Mouse (Mus musculus) liver, adult (tissue): ENCODE data around the gene Zdhhc11.

ENCODE experiments used
- GATA4 ChIP-seq: IDR thresholded peaks from 2 replicates; pipeline ENCODE4 v1.6.1; 2014; ENCODE audit warnings: mild to moderate bottlenecking, low read length; ENCODE audit not compliant: insufficient replicate concordance

The Zdhhc11 gene

DNA sequence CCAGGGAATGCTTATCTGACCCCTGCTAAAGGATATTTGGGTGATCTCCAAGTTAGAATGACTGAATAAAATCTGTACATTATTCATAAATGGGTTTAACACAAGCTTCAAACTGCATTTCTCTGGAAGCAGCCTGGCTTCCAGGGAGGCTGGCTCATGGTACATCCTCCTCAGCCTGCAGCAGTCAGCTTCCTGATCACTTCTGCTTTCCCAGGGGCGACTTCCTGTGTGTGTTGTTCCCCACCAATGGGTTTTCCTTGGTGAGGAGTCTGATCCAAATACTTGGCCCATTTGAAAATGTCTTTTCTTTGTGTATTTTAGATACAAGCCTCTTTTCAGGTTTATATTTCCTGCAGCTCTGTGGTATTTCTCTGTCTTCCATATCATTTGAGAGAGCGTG lies 65.4 kb downstream of the Zdhhc11 start:
- no peak for TF ChIP-seq GATA4

DNA sequence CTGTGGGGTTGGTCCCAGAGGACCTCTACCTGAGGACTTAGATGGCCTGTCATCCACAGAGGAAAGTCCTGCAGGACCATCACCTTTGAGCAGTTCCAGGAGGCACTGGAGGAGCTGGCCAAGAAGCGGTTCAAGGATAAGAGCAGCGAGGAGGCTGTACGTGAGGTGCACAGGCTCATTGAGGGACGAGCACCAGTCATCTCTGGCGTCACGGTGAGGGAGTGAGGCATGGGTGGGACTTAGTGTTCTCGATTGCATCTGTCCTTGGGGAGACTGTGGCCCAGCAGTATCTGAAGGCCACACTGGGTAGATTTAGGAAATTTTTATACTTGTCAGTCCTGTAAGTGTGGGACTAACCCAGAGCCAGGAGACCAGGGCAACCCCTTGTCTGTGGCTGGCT lies 67.0 kb downstream of the Zdhhc11 start:
- no peak for TF ChIP-seq GATA4

DNA sequence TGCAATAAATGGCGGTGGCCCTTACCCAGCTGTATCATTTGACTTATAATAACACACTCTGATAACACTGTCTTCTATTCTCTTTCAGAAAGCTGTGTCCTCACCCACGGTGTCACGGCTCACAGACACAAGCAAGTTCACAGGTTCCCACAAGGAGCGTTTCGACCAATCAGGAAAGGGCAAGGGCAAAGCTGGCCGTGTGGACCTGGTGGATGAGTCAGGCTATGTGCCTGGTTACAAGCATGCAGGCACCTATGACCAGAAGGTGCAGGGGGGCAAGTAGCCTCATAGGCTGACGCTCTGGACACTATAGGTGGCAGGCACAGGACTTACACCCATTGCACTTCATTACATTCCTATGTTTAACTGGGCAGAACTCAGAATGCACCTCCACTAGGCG lies 67.5 kb downstream of the Zdhhc11 start:
- TF ChIP-seq GATA4, result no peak

DNA sequence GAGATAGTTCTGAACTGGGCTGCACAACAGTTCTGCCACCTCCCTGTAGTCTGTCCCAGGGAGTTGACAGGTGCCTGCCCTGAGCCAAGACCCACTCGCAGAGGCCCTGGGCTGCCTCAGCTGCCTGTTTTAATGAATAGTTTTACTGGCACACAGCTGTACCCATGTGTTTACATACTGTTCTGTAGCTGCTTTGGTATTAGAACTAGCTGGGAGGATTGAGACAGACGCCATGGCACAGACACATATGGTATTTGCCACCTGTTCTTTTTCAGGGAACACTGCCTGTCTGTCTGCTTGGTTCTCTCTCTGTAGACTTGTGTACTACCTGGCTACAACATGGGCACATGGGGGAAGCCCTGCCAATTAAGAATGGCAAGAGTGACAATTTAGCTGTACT lies 71.1 kb downstream of the Zdhhc11 start:
- TF ChIP-seq GATA4, result no peak

DNA sequence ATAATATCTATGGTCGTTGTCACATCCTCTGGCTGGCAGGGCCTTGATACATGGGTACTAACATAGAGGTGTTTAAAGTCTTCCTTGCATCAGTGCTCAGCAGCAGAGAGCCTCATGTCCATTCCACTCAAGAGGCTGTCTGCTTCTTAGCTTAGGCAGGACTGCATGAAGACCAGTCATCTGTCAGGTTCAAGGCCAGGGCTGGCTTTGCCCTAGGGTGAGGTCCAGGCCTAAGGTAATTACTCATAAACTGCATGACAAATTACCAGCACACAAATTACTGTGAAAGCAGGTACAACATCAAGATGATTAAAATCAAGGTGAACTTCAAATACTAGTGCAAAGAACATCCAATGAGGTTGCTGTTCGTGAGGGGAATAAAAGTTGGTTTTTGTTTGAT lies 72.1 kb downstream of the Zdhhc11 start:
- TF ChIP-seq GATA4, result no peak

DNA sequence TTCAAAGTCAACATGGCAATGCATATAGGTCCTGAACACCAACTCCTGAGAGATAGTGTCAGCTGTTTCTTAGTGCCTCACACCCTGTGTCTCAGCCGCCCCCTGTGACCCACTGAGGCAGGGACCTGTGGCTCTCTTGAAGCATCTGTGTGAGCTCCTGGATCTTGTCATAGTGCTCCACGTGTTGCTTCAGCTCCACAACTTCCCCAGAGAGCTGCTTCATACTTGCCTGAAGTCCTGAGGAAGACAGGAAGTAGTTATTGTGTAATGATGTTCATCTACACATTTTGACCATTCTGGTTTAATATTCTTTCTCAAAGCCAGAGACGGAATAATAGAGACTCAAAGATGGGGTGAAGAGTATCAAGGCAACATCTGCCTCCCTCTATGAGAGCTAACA lies 76.3 kb downstream of the Zdhhc11 start:
- no peak for TF ChIP-seq GATA4
